Mouse (Mus musculus): ENCODE measurements at regions not wholly inside any gene's neighbourhood (a gene's known extent, or its start where the extent isn't known, plus 50 kb on each side); places are given as distances from the start of the nearest gene placed in this dataset.

DNA sequence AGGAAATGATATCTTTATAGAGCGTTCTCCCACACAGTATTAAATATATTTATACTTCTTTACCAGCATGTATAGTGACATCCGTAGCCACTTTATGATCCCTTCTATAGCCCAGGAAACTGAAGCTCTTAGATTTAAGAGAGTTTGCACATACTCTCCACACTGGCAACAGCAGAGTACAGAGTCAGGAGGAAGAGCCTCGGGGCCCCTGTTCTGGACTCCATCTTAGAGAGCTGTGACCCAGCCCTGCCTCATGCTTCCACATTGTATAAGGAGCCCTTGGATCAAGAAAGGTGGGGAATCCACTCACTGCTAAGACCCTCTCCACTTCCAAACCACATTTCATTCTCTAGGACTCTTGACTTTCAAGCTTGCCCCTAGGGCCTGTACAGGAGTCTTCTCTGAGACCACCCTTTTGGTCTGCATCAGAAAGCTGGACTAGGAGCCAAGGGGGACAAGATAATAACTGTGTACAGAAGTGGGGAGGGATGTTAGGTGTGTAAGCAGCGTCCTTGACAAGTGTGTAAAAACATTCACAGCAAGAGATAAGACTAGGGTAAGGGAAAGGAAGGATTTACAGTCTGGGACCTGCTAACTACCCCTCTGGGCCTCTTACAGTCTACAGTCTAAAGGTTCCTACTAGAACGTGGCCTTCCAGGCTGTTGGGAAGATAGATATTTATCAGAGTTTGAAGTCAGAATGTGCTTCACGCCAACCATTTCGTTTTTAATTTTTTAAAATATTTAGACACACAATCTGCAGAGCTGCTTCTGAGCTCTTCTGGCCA lies 132.1 kb upstream of the Pmfbp1 start:
- no peaks in the 10 kb centered on the region for H3K79me2 ChIP-seq (ENCODE audit: control insufficient read depth, insufficient read depth)
- H3K4me2 ChIP-seq (ENCODE audit: low read depth): no peak overlapping the region
- no peak for TF ChIP-seq MYOG (IDR thresholded peaks at IDR 0.05; ENCODE audit: control insufficient read depth in 1 of 3, insufficient read depth in 1 of 3, insufficient read length in 2 of 3, low read depth in 2 of 3)
- TF ChIP-seq POLR2AphosphoS2 (IDR thresholded peaks at IDR 0.05; ENCODE audit: insufficient read length, low read depth): no peak
- TF ChIP-seq REST (IDR thresholded peaks at IDR 0.05; ENCODE audit: insufficient read depth, insufficient read length): no peak
- TF ChIP-seq USF1 (IDR thresholded peaks at IDR 0.05; ENCODE audit: low read depth): no peak
- no peak for TF ChIP-seq POLR2A (IDR thresholded peaks at IDR 0.05; ENCODE audit: insufficient read length, low read depth)
- TF ChIP-seq E2F4 (IDR thresholded peaks at IDR 0.05; ENCODE audit: insufficient read depth): no peak
- TF ChIP-seq TCF3 (IDR thresholded peaks at IDR 0.05; ENCODE audit: insufficient read length, low read depth): no peak
- no peak for TF ChIP-seq MYOD1 (IDR thresholded peaks at IDR 0.05; ENCODE audit: control insufficient read depth in 1 of 3, insufficient read length in 2 of 3, low read depth in 2 of 3)
- no peak for TF ChIP-seq CEBPB (IDR thresholded peaks at IDR 0.05; ENCODE audit: insufficient read depth, poor library complexity, severe bottlenecking)
- no peak for TF ChIP-seq TCF12 (IDR thresholded peaks at IDR 0.05; ENCODE audit: insufficient read depth, poor library complexity, severe bottlenecking)
- TF ChIP-seq MAX (IDR thresholded peaks at IDR 0.05; ENCODE audit: low read depth): no peak
- TF ChIP-seq SRF (IDR thresholded peaks at IDR 0.05; ENCODE audit: control insufficient read depth, insufficient read length, low read depth): no peak
- H3K36me3 ChIP-seq (ENCODE audit: control insufficient read depth, insufficient read depth): no peaks in the 10 kb centered on the region
- no peak overlapping the region for H3ac ChIP-seq (ENCODE audit: control insufficient read depth, insufficient read length)
- H3K27me3 ChIP-seq (ENCODE audit: control insufficient read depth, insufficient read depth, insufficient read length): no peaks in the 10 kb centered on the region
- H3K4me3 ChIP-seq: no peak overlapping the region

GRCm38 (mm10) chr8:109363185-109363845 lies 130.5 kb upstream of the Pmfbp1 start:
- Histone ChIP-seq H3ac (ENCODE audit: control insufficient read depth, insufficient read length) (no peak overlapping the region), H3K36me3 (ENCODE audit: control insufficient read depth, insufficient read depth) (no peaks in the 10 kb centered on the region), H3K4me3 (no peak overlapping the region), H3K79me2 (ENCODE audit: control insufficient read depth, insufficient read depth) (no peaks in the 10 kb centered on the region), H3K4me2 (ENCODE audit: low read depth) (no peak overlapping the region), H3K27me3 (ENCODE audit: control insufficient read depth, insufficient read depth, insufficient read length) (no peaks in the 10 kb centered on the region)
- TF ChIP-seq TCF12 (IDR thresholded peaks at IDR 0.05; ENCODE audit: insufficient read depth, poor library complexity, severe bottlenecking): no peak
- TF ChIP-seq USF1 (IDR thresholded peaks at IDR 0.05; ENCODE audit: low read depth): no peak
- no peak for TF ChIP-seq TCF3 (IDR thresholded peaks at IDR 0.05; ENCODE audit: insufficient read length, low read depth)
- TF ChIP-seq MYOG (IDR thresholded peaks at IDR 0.05; ENCODE audit: control insufficient read depth in 1 of 3, insufficient read depth in 1 of 3, insufficient read length in 2 of 3, low read depth in 2 of 3): no peak
- no peak for TF ChIP-seq E2F4 (IDR thresholded peaks at IDR 0.05; ENCODE audit: insufficient read depth)
- TF ChIP-seq SRF (IDR thresholded peaks at IDR 0.05; ENCODE audit: control insufficient read depth, insufficient read length, low read depth): no peak
- TF ChIP-seq CEBPB (IDR thresholded peaks at IDR 0.05; ENCODE audit: insufficient read depth, poor library complexity, severe bottlenecking): no peak

DNA sequence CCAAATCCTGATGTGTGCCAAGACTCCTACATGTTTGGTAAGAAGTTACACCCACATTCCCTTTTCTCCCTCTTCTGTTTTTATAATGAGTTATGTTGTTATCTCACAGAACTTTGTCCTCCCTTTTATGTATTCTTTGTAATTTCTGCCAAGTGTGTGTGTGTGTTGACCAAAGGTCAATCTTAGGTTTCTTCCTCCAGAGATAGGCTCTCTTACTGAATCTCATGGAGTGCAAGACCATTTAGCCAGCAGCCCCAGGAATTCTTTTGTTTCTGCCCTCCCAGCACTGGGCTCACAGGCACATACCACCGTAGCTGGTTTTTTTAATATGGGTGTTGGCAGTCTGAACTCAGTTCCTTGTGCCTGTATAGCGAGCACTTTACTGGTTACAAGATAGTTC lies 119.8 kb upstream of the Pmfbp1 start:
- H3ac ChIP-seq (ENCODE audit: control insufficient read depth, insufficient read length): no peak overlapping the region
- H3K27me3 ChIP-seq (ENCODE audit: control insufficient read depth, insufficient read depth, insufficient read length): no peaks in the 10 kb centered on the region
- H3K4me3 ChIP-seq: no peak overlapping the region
- no peak overlapping the region for H3K4me2 ChIP-seq (ENCODE audit: low read depth)
- H3K79me2 ChIP-seq (ENCODE audit: control insufficient read depth, insufficient read depth): no peaks in the 10 kb centered on the region
- TF ChIP-seq E2F4 (IDR thresholded peaks at IDR 0.05; ENCODE audit: insufficient read depth) (no peak), TCF3 (IDR thresholded peaks at IDR 0.05; ENCODE audit: insufficient read length, low read depth) (no peak), MYOG (IDR thresholded peaks at IDR 0.05; ENCODE audit: control insufficient read depth in 1 of 3, insufficient read depth in 1 of 3, insufficient read length in 2 of 3, low read depth in 2 of 3) (no peak), SRF (IDR thresholded peaks at IDR 0.05; ENCODE audit: control insufficient read depth, insufficient read length, low read depth) (no peak), MAX (IDR thresholded peaks at IDR 0.05; ENCODE audit: low read depth) (no peak), CEBPB (IDR thresholded peaks at IDR 0.05; ENCODE audit: insufficient read depth, poor library complexity, severe bottlenecking) (no peak), POLR2A (IDR thresholded peaks at IDR 0.05; ENCODE audit: insufficient read length, low read depth) (no peak), USF1 (IDR thresholded peaks at IDR 0.05; ENCODE audit: low read depth) (no peak), TCF12 (IDR thresholded peaks at IDR 0.05; ENCODE audit: insufficient read depth, poor library complexity, severe bottlenecking) (no peak), POLR2AphosphoS2 (IDR thresholded peaks at IDR 0.05; ENCODE audit: insufficient read length, low read depth) (no peak), MYOD1 (IDR thresholded peaks at IDR 0.05; ENCODE audit: control insufficient read depth in 1 of 3, insufficient read length in 2 of 3, low read depth in 2 of 3) (no peak), REST (IDR thresholded peaks at IDR 0.05; ENCODE audit: insufficient read depth, insufficient read length) (no peak)
- no peaks in the 10 kb centered on the region for H3K36me3 ChIP-seq (ENCODE audit: control insufficient read depth, insufficient read depth)

DNA sequence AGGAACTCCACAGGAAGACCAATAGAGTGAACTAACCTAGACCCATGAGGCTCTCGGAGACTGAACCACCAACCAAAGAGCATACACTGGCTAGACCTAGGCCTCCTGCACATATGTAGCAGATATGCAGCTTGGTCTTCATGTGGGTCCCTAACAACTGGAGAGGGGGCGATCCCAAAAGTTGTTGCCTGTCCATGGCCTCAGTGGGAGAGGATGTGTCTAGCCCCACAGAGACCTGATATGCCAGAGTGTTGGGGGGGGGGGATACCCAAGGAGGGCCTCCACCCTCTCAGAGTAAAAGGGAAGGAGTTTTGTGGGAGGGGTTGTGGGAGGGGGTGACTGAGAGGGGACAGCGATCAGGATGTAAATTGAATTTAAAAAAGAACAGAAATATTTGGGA lies 108.9 kb upstream of the Pmfbp1 start:
- TF ChIP-seq MYOG (IDR thresholded peaks at IDR 0.05; ENCODE audit: control insufficient read depth in 1 of 3, insufficient read depth in 1 of 3, insufficient read length in 2 of 3, low read depth in 2 of 3) (no peak), CEBPB (IDR thresholded peaks at IDR 0.05; ENCODE audit: insufficient read depth, poor library complexity, severe bottlenecking) (no peak), TCF12 (IDR thresholded peaks at IDR 0.05; ENCODE audit: insufficient read depth, poor library complexity, severe bottlenecking) (no peak), POLR2AphosphoS2 (IDR thresholded peaks at IDR 0.05; ENCODE audit: insufficient read length, low read depth) (no peak), TCF3 (IDR thresholded peaks at IDR 0.05; ENCODE audit: insufficient read length, low read depth) (no peak), SRF (IDR thresholded peaks at IDR 0.05; ENCODE audit: control insufficient read depth, insufficient read length, low read depth) (no peak), REST (IDR thresholded peaks at IDR 0.05; ENCODE audit: insufficient read depth, insufficient read length) (no peak), MAX (IDR thresholded peaks at IDR 0.05; ENCODE audit: low read depth) (no peak), POLR2A (IDR thresholded peaks at IDR 0.05; ENCODE audit: insufficient read length, low read depth) (no peak), E2F4 (IDR thresholded peaks at IDR 0.05; ENCODE audit: insufficient read depth) (no peak), USF1 (IDR thresholded peaks at IDR 0.05; ENCODE audit: low read depth) (no peak), MYOD1 (IDR thresholded peaks at IDR 0.05; ENCODE audit: control insufficient read depth in 1 of 3, insufficient read length in 2 of 3, low read depth in 2 of 3) (no peak)
- Histone ChIP-seq H3K36me3 (ENCODE audit: control insufficient read depth, insufficient read depth) (no peaks in the 10 kb centered on the region), H3K27me3 (ENCODE audit: control insufficient read depth, insufficient read depth, insufficient read length) (no peaks in the 10 kb centered on the region), H3K4me2 (ENCODE audit: low read depth) (no peak overlapping the region), H3K4me3 (no peak overlapping the region), H3K79me2 (ENCODE audit: control insufficient read depth, insufficient read depth) (no peaks in the 10 kb centered on the region), H3ac (ENCODE audit: control insufficient read depth, insufficient read length) (no peak overlapping the region)
